Mouse (Mus musculus): Measurements from ENCODE around the gene Mybbp1a.

GRCm38 (mm10) chr11:72464821-72465220 is 23.7 kb downstream of the Mybbp1a start:
- TF ChIP-seq CTCF (IDR thresholded peaks at IDR 0.05; ENCODE audit: insufficient read depth, low read length) (no peak), POLR2A (IDR thresholded peaks at IDR 0.05; ENCODE audit: borderline replicate concordance, extremely low read depth, low read depth, low read length) (no peak)

All from lung, adult 2 months (tissue).